Mouse (Mus musculus) erythroblast, embryonic 14.5 days (primary cell): Measurements from ENCODE around the gene Mbd4.

ENCODE experiments used
- GATA1 ChIP-seq: IDR thresholded peaks from 2 replicates; pipeline ENCODE4 v1.6.1; 2012; ENCODE audit warnings: low read length, inconsistent platforms, mixed read lengths
- TAL1 ChIP-seq: IDR thresholded peaks from 3 replicates; pipeline ENCODE4 v1.6.1; 2012; ENCODE audit warnings: low read length, inconsistent platforms, mixed read lengths

GRCm38 (mm10) chr6:115890601-115891000 lies 37.4 kb upstream of the Mbd4 start:
- TF ChIP-seq GATA1 (no peak), TAL1 (no peak)
